Mouse (Mus musculus) forebrain, embryonic 14.5 days (tissue): ENCODE measurements at regions not wholly inside any gene's neighbourhood (a gene's known extent, or its start where the extent isn't known, plus 50 kb on each side); places are given as distances from the start of the nearest gene placed in this dataset.
A peak's percentile ranks its signal among the peaks of the same experiment; 100 is the strongest.
"Not testable (repeated sequence)": the region's sequence is repeated elsewhere in the genome, so short reads cannot be mapped to it uniquely, and the experiment has no call there.

ENCODE experiments used
- ATAC-seq: fragments of 200-750 bp; cut with Nextera tagmentation; 2 replicates; pipeline ENCODE4 v1.8.0; 2017; ENCODE audit warnings: mild to moderate bottlenecking, moderate library complexity
- DNase-seq: peaks from one replicate; pipeline ENCODE4 v3.0.0-alpha.2; 2015; ENCODE audit warnings: low spot score
- H3K27ac ChIP-seq: fragments of 300-500 bp; sonication (generic); 2 replicates; pipeline ENCODE4 v1.5.1; 2014; ENCODE audit warnings: low read depth, mild to moderate bottlenecking, control low read depth, low read length, moderate library complexity
- H3K27me3 ChIP-seq: fragments of 300-500 bp; sonication (generic); replicated peaks from 2 replicates; pipeline ENCODE4 v1.6.1; 2014; ENCODE audit warnings: low read length, control low read depth, mixed read lengths; ENCODE audit not compliant: control insufficient read depth, insufficient read depth
- H3K36me3 ChIP-seq: fragments of 300-500 bp; sonication (generic); 2 replicates; pipeline ENCODE4 v1.6.1; 2014; ENCODE audit warnings: low read length, control low read depth; ENCODE audit not compliant: control insufficient read depth, insufficient read depth
- H3K4me1 ChIP-seq: fragments of 300-500 bp; sonication (generic); 2 replicates; pipeline ENCODE4 v1.6.1; 2014; ENCODE audit warnings: antibody characterized with exemption, low read length, control low read depth; ENCODE audit not compliant: control insufficient read depth, insufficient read depth
- H3K4me2 ChIP-seq: fragments of 300-500 bp; sonication (generic); 2 replicates; pipeline ENCODE4 v1.6.1; 2014; ENCODE audit warnings: mild to moderate bottlenecking, control low read depth, low read length
- H3K4me3 ChIP-seq: fragments of 300-500 bp; sonication (generic); 2 replicates; pipeline ENCODE4 v1.5.1; 2014; ENCODE audit warnings: low read depth, low read length, control low read depth
- H3K9ac ChIP-seq: fragments of 300-500 bp; sonication (generic); 2 replicates; pipeline ENCODE4 v1.6.1; 2014; ENCODE audit warnings: mild to moderate bottlenecking, low read length, control low read depth, moderate library complexity
- H3K9me3 ChIP-seq: fragments of 300-500 bp; sonication (generic); replicated peaks from 2 replicates; pipeline ENCODE4 v1.6.1; 2016; ENCODE audit warnings: low read length, control low read depth, mixed read lengths; ENCODE audit not compliant: control insufficient read depth
- WGBS: fragments of 180-500 bp; shearing (Covaris S2); extraction: QIAGEN DNeasy Blood & Tissue Kit; methylation state at CpG from one replicate; pipeline ENCODE4 v1.1.7; 2014; 5-methylcytosine and 5-hydroxymethylcytosine counted together

DNA sequence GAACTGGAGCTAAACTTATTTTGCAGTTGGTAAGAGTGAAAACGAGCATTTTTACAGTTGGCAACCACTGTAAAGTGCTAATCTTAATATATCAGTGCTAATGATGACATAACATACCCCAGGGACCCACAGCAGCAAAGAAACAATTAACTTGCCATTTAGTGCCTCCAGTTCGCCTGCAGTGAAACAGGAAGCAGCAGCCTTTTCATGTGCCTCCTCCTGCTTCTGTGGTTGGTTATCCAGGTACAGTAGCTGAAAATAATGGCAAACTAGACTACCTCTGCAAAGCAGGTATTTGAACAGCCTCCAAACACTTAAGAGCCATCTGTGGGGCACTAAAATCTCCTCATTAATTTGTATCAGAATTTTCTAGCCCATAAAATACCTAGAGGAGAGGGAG is 584.8 kb upstream of the Pfkp start:
- Histone ChIP-seq H3K27me3 (no peaks in the 10 kb centered on the region), H3K9me3 (no peaks in the 10 kb centered on the region), H3K9ac (no peak overlapping the region), H3K4me1 (no peaks in the 10 kb centered on the region), H3K4me3 (no peak overlapping the region), H3K27ac (no peak overlapping the region), H3K4me2 (no peak overlapping the region), H3K36me3 (no peaks in the 10 kb centered on the region)
- no peak for DNase-seq
- WGBS = 20% methylated on average over 2 of the region's 2 CpGs
- no peak for ATAC-seq

GRCm38 (mm10) chr13:7206626-7207211 is 558.1 kb upstream of the Pfkp start:
- 76% methylated on average over 5 of the region's 5 CpGs for WGBS
- Histone ChIP-seq H3K9me3 (no peaks in the 10 kb centered on the region), H3K27me3 (no peaks in the 10 kb centered on the region), H3K4me1 (no peaks in the 10 kb centered on the region), H3K9ac (no peak overlapping the region), H3K27ac (peak overlapping the region; percentile 36; the same call in 1 of the 2 replicates), H3K4me2 (no peak overlapping the region), H3K4me3 (no peak overlapping the region), H3K36me3 (no peaks in the 10 kb centered on the region)
- ATAC-seq (peak; percentile 44; the same call in 1 of the 2 replicates), DNase-seq (peak; percentile 23)

DNA sequence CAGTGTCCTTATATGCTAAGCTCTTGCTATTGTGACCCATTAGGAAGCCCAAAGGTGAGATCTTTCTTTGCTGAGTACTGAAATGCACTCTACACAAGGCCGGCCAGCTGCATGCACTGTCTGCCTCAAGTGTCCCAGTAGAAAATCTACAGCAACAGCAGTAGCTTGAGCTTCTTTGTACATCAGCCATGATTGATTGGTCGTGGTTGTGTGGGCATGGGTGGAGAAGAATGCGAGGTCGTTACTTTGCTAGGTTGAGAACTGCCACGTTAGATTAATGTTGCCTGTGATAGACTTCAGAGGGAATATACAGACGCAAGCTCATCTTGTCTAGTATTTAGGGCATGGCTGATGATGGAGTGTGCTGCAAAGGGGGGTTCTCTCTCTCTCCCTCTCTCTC is 547.4 kb upstream of the Pfkp start:
- no peak overlapping the region for H3K4me3 ChIP-seq
- no peaks in the 10 kb centered on the region for H3K4me1 ChIP-seq
- 81% methylated on average over 6 of the region's 6 CpGs for WGBS
- no peaks in the 10 kb centered on the region for H3K9me3 ChIP-seq
- no peaks in the 10 kb centered on the region for H3K27me3 ChIP-seq
- H3K27ac ChIP-seq = no peak overlapping the region
- no peak overlapping the region for H3K4me2 ChIP-seq
- H3K9ac ChIP-seq = no peak overlapping the region
- no peak for DNase-seq
- no peak for ATAC-seq
- H3K36me3 ChIP-seq = no peaks in the 10 kb centered on the region

DNA sequence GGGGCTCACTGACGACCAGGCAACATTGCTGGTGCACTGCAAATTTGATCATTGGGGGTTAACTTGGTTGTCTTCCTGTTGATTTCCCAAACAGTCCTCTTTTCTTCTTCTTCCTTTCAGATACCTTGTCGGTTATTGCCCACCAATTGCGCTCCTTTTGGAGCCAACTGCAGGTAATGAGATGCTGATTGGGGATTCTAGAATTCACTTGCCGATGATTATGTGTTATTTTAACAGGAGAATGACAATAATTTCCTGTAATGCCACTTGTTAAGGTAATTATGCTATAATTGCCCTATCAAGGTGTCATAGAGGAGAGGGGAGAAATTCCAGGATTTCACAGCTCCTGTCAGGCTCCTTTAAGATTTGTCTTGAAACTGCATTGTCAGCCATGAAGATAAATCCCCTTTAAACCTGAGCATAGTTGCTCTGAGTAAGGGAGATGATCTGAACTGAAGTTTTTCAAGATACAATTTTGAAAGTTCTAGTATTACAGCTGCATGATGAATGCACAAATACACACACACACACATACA is 533.7 kb upstream of the Pfkp start:
- H3K4me2 ChIP-seq = no peak overlapping the region
- 61% methylated on average over 4 of the region's 4 CpGs for WGBS
- ATAC-seq = no peak; the same call in 1 of the 2 replicates

GRCm38 (mm10) chr13:7175561-7176160 is 527.1 kb upstream of the Pfkp start:
- Histone ChIP-seq H3K9ac (no peak overlapping the region), H3K4me2 (no peak overlapping the region), H3K4me3 (no peak overlapping the region), H3K27ac (no peak overlapping the region), H3K9me3 (no peaks in the 10 kb centered on the region; the same call in 1 of the 2 replicates), H3K27me3 (no peaks in the 10 kb centered on the region), H3K4me1 (no peaks in the 10 kb centered on the region), H3K36me3 (no peaks in the 10 kb centered on the region)
- ATAC-seq (no peak), DNase-seq (no peak)
- WGBS = 69% methylated on average over 9 of the region's 9 CpGs

More for the DNA sequence above, 533.7 kb upstream of the Pfkp start:
- Histone ChIP-seq H3K27ac (no peak overlapping the region), H3K4me1 (no peaks in the 10 kb centered on the region), H3K9me3 (no peaks in the 10 kb centered on the region), H3K9ac (no peak overlapping the region), H3K27me3 (no peaks in the 10 kb centered on the region), H3K4me3 (no peak overlapping the region), H3K36me3 (no peaks in the 10 kb centered on the region)
- peak; percentile 55 for DNase-seq

DNA sequence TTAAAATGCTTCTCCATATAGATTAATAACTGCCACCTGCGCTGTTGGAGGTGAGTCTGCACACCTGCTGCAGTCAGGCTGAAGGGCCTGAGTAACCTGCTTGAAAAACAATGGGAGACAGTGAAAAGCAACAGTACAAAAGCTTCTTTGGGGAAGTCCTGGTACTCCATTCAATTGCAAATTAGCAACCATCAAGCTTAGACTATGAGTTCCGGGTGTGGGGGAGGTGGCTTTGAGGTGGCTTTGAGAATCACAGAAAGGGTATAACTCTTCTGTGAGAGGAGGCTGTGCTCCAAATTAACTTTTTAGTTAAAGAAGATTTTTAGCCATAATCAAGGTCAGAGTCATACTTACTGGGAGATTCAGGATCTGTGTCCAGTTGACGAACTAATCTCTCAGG is 521.5 kb upstream of the Pfkp start:
- H3K4me3 ChIP-seq, H3K27me3 ChIP-seq, H3K9ac ChIP-seq, H3K4me2 ChIP-seq, H3K36me3 ChIP-seq, H3K9me3 ChIP-seq, ATAC-seq, H3K4me1 ChIP-seq, DNase-seq, H3K27ac ChIP-seq: not testable (repeated sequence)
- WGBS = 68% methylated on average over 3 of the region's 3 CpGs

- WGBS = 74% methylated on average over 4 of the region's 4 CpGs
- no peaks in the 10 kb centered on the region for H3K4me1 ChIP-seq
- no peak overlapping the region for H3K27ac ChIP-seq
- H3K4me3 ChIP-seq = no peak overlapping the region
- no peaks in the 10 kb centered on the region for H3K27me3 ChIP-seq
- no peaks in the 10 kb centered on the region for H3K9me3 ChIP-seq
- no peak overlapping the region for H3K9ac ChIP-seq
- H3K36me3 ChIP-seq = no peaks in the 10 kb centered on the region
- H3K4me2 ChIP-seq = no peak overlapping the region
- no peak for DNase-seq
- ATAC-seq = no peak
Observed at GRCm38 (mm10) chr13:7146337-7146736, 497.8 kb upstream of the Pfkp start.

GRCm38 (mm10) chr13:7110572-7110971 is 462.0 kb upstream of the Pfkp start:
- H3K9ac ChIP-seq = no peak overlapping the region
- H3K9me3 ChIP-seq = no peaks in the 10 kb centered on the region
- DNase-seq (no peak), ATAC-seq (no peak; the same call in 1 of the 2 replicates)
- no peak overlapping the region for H3K27ac ChIP-seq
- H3K4me1 ChIP-seq = no peaks in the 10 kb centered on the region
- no peaks in the 10 kb centered on the region for H3K27me3 ChIP-seq
- H3K4me2 ChIP-seq = no peak overlapping the region
- 79% methylated on average over 4 of the region's 4 CpGs for WGBS
- no peaks in the 10 kb centered on the region for H3K36me3 ChIP-seq
- H3K4me3 ChIP-seq = no peak overlapping the region

GRCm38 (mm10) chr13:7103289-7103688 is 454.7 kb upstream of the Pfkp start:
- no peak overlapping the region for H3K9ac ChIP-seq
- H3K4me2 ChIP-seq = no peak overlapping the region
- no peaks in the 10 kb centered on the region for H3K36me3 ChIP-seq
- no peaks in the 10 kb centered on the region for H3K4me1 ChIP-seq
- H3K27ac ChIP-seq = no peak overlapping the region
- no peak for DNase-seq
- no peak for ATAC-seq
- no peak overlapping the region for H3K4me3 ChIP-seq
- no peaks in the 10 kb centered on the region for H3K27me3 ChIP-seq
- WGBS = 88% methylated on average over 4 of the region's 4 CpGs
- no peaks in the 10 kb centered on the region for H3K9me3 ChIP-seq
